Mouse (Mus musculus) C2C12 (cell line): ENCODE data around the gene Bpifb2.

Experiments
- CTCF ChIP-seq: IDR thresholded peaks from one replicate; pipeline ENCODE4 v1.5.1; 2011; ENCODE audit not compliant: control insufficient read depth, insufficient read depth, insufficient read length
- MAX ChIP-seq: IDR thresholded peaks from one replicate; pipeline ENCODE4 v1.6.1; 2011; ENCODE audit warnings: mild to moderate bottlenecking, control low read depth
- MYOD1 ChIP-seq: IDR thresholded peaks from one replicate; pipeline ENCODE4 v1.6.1; 2011; ENCODE audit warnings: low read depth; ENCODE audit not compliant: control insufficient read depth, insufficient read length
- MYOG ChIP-seq: IDR thresholded peaks from one replicate; pipeline ENCODE4 v1.6.1; 2011; ENCODE audit not compliant: control insufficient read depth, insufficient read length; ENCODE audit errors: extremely low read depth
- USF1 ChIP-seq: IDR thresholded peaks from one replicate; pipeline ENCODE4 v1.6.1; 2011; ENCODE audit warnings: low read depth, mild to moderate bottlenecking, control low read depth, moderate library complexity

DNA sequence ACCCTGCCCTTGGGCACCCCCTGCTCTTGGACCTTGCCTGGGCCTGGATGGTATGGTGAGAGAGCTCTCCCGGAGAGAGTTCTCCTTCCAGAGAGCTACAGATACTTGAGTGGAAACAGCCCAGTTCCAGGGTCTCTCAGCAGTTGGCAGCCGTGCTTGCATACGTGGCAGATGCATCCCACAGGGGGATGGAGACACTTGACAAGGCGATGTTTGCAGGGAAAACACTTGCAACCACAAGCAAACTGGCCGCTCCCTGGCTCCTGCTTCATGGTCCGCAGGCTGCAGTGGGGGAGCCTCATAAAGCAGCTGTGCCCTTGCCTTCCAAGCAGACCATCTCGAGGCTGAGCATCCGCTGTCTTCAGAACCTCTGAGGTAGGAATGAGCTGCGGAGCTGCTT is at the start of gene Bpifb2:
- TF ChIP-seq MAX (no peak), CTCF (no peak), MYOG (no peak), USF1 (no peak), MYOD1 (no peak)
